Mouse (Mus musculus) bone marrow, adult 2 months (tissue): ENCODE data around the gene 4930467E23Rik. TPM values are rescaled to one million over a fixed set of nuclear protein-coding genes. Genes with fewer than 3 reads are reported as not detected.
"Not testable (repeated sequence)": the region's sequence is repeated elsewhere in the genome, so short reads cannot be mapped to it uniquely, and the experiment has no call there.

Experiments used
- H3K27ac ChIP-seq: fragments of 200-500 bp; 2 replicates; pipeline ENCODE4 v1.5.1; 2012; ENCODE audit warnings: low read depth, mild to moderate bottlenecking, control low read depth, inconsistent platforms, low read length; ENCODE audit not compliant: control insufficient read depth, poor library complexity, insufficient read depth
- H3K4me1 ChIP-seq: fragments of 200-500 bp; 2 replicates; pipeline ENCODE4 v1.6.1; 2011; ENCODE audit warnings: low read length; ENCODE audit not compliant: control insufficient read depth, insufficient read depth
- H3K4me3 ChIP-seq: fragments of 200-500 bp; replicated peaks from 2 replicates; pipeline ENCODE3; 2011; ENCODE audit warnings: mild to moderate bottlenecking, low read depth, low read length, control low read depth; ENCODE audit not compliant: control insufficient read depth
- WGBS: fragments of 180-500 bp; shearing (Covaris S2); methylation state at CpG from one replicate; pipeline ENCODE4 v1.1.7; 2018; 5-methylcytosine and 5-hydroxymethylcytosine counted together
- polyA plus RNA-seq: library from polyadenylated mRNA; stranded (reverse); fragments of >200 nt; gene quantifications from 2 replicates; pipeline ENCODE4 v1.2.4, GENCODE M21; 2011; ENCODE audit warnings: low replicate concordance; ENCODE audit not compliant: missing spikeins, insufficient read depth, insufficient read length

The 4930467E23Rik gene
- polyA plus RNA-seq, 1 experiment: not detected

GRCm38 (mm10) chr8:19704441-19705215, 24.7 kb upstream of the 4930467E23Rik start:
- not testable (repeated sequence) for H3K4me3 ChIP-seq, H3K4me1 ChIP-seq, H3K27ac ChIP-seq
- WGBS: 71% methylated on average over 3 of the region's 4 CpGs

GRCm38 (mm10) chr8:19705216-19705600, 24.2 kb upstream of the 4930467E23Rik start:
- H3K4me1 ChIP-seq, H3K27ac ChIP-seq, H3K4me3 ChIP-seq: not testable (repeated sequence)
- WGBS: 70% methylated on average over 9 of the region's 9 CpGs

GRCm38 (mm10) chr8:19706101-19706725, 23.2 kb upstream of the 4930467E23Rik start:
- not testable (repeated sequence) for H3K4me3 ChIP-seq, H3K4me1 ChIP-seq, H3K27ac ChIP-seq
- 71% methylated on average over 4 of the region's 4 CpGs for WGBS

GRCm38 (mm10) chr8:19706918-19707760, 22.2 kb upstream of the 4930467E23Rik start:
- WGBS: 58% methylated on average over 7 of the region's 7 CpGs

GRCm38 (mm10) chr8:19707761-19708443, 21.5 kb upstream of the 4930467E23Rik start:
- not testable (repeated sequence) for H3K4me1 ChIP-seq, H3K27ac ChIP-seq, H3K4me3 ChIP-seq
- 77% methylated on average over 13 of the region's 15 CpGs for WGBS

More at GRCm38 (mm10) chr8:19706918-19707760, 22.2 kb upstream of the 4930467E23Rik start:
- H3K4me1 ChIP-seq, H3K27ac ChIP-seq, H3K4me3 ChIP-seq: not testable (repeated sequence)

GRCm38 (mm10) chr8:19708976-19709375, 20.4 kb upstream of the 4930467E23Rik start:
- not testable (repeated sequence) for H3K4me3 ChIP-seq, H3K27ac ChIP-seq, H3K4me1 ChIP-seq

- not testable (repeated sequence) for H3K4me1 ChIP-seq, H3K27ac ChIP-seq, H3K4me3 ChIP-seq
- WGBS: 80% methylated on average over 4 of the region's 4 CpGs
Measured at GRCm38 (mm10) chr8:19709488-19709887, 19.9 kb upstream of the 4930467E23Rik start.

GRCm38 (mm10) chr8:19711171-19711860, 18.1 kb upstream of the 4930467E23Rik start:
- H3K4me3 ChIP-seq, H3K4me1 ChIP-seq, H3K27ac ChIP-seq: not testable (repeated sequence)
- WGBS: 79% methylated on average over 9 of the region's 9 CpGs

- WGBS: 81% methylated on average over 2 of the region's 2 CpGs
- H3K4me1 ChIP-seq, H3K27ac ChIP-seq, H3K4me3 ChIP-seq: not testable (repeated sequence)
Measured at GRCm38 (mm10) chr8:19712227-19712750, 17.1 kb upstream of the 4930467E23Rik start.

GRCm38 (mm10) chr8:19712816-19713215, 16.6 kb upstream of the 4930467E23Rik start:
- 62% methylated on average over 4 of the region's 4 CpGs for WGBS
- not testable (repeated sequence) for H3K4me3 ChIP-seq, H3K4me1 ChIP-seq, H3K27ac ChIP-seq

- not testable (repeated sequence) for H3K4me1 ChIP-seq, H3K4me3 ChIP-seq, H3K27ac ChIP-seq
- 74% methylated on average over 7 of the region's 7 CpGs for WGBS
Measured at GRCm38 (mm10) chr8:19713232-19713834, 16.0 kb upstream of the 4930467E23Rik start.

- H3K4me3 ChIP-seq, H3K4me1 ChIP-seq, H3K27ac ChIP-seq: not testable (repeated sequence)
- WGBS: 84% methylated on average over 2 of the region's 2 CpGs
Measured at GRCm38 (mm10) chr8:19714426-19714825, 14.9 kb upstream of the 4930467E23Rik start.
